Mouse (Mus musculus): ENCODE results near the gene Sprr2j-ps.

Gene Sprr2j-ps

DNA sequence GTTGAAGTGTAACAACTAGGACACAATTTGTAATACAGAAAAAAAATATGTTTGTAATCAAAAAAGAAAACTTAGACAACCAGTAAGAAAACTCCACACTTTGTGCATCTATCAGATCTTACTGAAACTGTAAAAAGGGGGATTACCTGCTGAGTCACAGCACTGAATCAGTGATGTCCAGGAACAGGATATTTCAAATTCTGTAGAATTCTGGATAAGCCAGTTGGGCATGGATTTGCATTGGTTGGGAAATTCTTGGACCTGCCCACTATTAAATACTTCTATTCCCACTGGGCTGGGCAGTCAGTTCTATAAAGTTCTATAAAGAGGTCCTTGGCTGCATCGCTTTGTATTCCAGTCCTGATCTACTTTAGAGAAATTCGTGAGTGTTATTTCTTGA is at the start of gene Sprr2j-ps:
TSS of gene Sprr2j-ps (plus strand) at position 301 of the 400 bp plus-strand sequence.
- DNase-seq = no peak

DNA sequence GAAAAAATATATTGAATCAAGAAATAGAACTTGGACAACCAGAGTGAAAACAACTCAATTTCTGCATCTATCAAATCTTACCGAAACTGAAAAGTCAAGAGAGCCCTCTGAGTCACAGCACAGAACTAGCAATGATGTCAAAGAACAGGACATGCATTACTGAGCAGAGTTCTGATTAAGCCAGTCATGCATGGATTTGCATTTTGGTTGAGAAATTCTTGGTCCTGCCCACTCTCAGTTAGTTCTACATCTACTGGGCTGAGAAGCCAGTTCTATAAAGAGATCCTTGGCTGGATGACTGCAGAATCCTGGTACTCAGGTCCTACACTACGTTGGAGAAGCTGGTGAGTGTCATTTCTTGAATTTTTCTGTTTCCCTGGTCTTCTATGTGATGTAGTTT is 44.3 kb upstream of the Sprr2j-ps start:
- DNase-seq = no peak

DNA sequence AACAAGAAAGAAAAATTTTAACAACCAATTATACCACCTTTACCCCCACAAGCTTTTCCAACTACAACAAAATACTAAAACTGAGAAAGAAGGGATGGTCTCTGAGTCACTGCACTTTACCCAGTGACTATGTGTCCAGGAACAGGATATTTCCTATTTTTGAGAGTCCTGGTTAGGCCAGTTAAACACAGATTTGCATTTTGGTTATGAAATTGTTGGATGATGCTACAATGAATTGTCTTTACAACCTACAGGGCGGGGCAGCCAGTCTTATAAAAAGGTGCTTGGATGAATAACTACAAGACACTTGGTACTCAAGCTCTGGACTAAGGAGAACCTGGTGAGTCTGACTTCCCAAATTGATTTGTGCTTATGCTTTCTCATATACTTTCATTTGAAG is 32.5 kb upstream of the Sprr2j-ps start, which contains the start of gene Sprr2h:
TSS of gene Sprr2h (plus strand) at position 301 of the 400 bp plus-strand sequence.
- no peak for DNase-seq

DNA sequence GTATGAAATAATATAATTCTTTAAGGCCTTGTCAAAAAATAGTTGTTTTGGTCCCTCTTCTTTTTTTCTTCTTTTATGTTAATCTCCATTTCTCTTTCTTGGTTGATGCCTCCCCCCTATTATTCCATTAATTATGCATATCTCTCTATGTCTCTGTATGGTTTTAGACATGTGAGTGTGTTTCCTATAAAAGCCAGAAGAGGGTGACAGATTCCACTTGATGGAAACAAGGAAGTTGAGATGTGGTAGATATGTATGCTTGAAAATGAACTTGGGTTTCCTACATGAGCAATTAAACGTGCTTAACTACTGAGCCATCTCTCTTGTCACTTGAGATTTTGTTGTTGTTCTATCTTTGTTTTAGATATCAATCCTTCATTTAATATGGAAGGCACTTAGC is 23.6 kb upstream of the Sprr2j-ps start:
- no peak for DNase-seq

DNA sequence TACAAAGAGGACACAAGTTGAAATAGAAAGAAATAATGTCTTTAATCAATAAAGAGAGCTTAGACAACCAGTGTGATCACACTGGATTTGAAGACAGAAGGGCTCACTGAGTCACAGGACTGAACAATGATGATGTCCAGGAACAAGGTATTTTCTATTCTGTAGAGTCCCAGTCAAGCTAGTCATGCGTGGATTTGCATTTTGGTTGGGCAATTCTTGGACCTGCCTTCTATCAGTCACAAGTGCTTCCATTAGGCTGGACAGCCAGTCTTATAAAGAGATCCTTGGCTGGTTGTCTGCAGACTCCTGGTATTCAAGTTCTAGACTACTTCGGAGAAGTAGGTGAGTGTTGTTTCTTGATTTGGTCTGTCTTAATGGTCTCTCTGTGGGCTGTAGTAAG is 10.2 kb upstream of the Sprr2j-ps start, which contains the start of gene Sprr2i:
TSS of gene Sprr2i (plus strand) at position 301 of the 400 bp plus-strand sequence.
- DNase-seq = no peak

DNA sequence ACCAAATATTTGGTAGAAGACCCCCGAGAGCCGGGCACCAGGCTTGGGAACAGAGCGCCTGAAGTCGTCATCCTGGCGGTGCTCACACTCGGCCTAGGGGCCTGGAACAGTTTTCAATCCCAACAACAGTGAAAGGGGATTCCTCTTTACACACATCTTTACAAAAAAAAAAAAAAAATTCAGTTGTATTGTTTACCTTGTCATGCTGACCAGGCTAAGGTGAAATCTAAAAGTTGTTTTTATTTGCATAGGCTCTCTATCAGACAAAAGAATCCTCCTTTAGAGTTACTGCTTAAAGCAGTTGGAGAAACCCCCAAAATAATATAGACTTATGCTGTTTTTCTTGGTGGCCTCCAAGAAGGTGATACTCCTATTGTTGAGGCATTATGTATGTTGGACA is 11.4 kb downstream of the Sprr2j-ps start, which contains the start of gene Gm9774:
TSS of gene Gm9774 (minus strand) at position 101 of the 400 bp plus-strand sequence.
- no peak for DNase-seq

DNA sequence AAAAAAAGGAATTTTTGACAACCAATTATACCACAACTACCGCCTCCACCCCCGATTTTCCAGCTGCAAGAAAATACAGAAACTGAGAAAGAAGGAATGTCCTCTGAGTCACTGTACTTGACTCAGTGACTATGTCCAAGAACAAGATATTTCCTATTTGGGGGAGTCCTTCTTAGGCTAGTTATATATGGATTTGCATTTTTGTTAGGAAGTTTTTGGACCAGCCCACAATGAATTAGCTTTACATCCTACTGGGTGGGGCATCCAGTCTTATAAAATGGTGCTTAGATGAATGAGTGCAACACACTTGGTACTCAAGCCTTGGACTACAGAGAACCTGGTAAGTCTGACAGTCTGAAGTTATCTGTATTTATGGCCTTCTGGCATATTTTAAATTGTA is 14.4 kb downstream of the Sprr2j-ps start, which contains the start of gene Sprr2k:
TSS of gene Sprr2k (plus strand) at position 301 of the 400 bp plus-strand sequence.
- DNase-seq = no peak

DNA sequence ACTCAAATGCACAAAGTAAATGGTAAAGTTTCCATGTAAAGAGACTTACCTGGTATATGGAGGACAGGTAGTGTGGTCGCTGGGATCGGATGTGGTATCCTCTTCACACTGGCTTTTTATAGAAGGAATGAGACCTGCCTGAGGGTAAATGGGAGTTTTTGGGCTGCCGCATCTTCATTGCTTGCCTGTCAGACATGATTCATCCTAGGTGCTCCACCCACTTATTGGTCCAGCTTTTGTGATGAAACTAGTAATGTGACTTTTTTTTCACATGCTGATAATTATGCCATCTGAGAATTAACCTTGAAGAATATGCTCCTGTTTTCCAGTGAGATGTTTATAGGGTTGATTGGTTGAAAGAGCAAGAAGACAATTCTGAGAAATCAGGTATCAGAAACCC is 20.8 kb downstream of the Sprr2j-ps start, which contains the start of gene Sprr1b:
TSS of gene Sprr1b (minus strand) at position 101 of the 400 bp plus-strand sequence.
- no peak for DNase-seq

DNA sequence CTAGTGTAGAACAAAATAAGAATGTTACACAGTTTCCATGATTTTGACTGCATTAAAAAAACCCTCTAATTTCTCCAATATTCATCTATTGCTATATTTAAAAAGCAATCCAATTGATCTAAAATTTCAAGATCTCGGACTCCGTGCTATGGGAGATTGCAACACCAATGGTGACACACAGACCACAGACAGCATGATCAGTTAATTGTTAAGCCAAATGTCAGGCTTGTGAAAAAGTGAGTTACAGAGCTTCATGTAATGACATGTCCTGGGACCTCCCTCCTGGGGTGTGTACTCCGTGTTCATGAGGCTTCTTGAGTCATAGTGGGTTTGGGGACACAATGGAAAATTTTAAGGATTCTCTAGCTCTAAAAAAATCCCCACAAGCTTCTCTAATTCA is 22.3 kb downstream of the Sprr2j-ps start:
- DNase-seq = no peak

DNA sequence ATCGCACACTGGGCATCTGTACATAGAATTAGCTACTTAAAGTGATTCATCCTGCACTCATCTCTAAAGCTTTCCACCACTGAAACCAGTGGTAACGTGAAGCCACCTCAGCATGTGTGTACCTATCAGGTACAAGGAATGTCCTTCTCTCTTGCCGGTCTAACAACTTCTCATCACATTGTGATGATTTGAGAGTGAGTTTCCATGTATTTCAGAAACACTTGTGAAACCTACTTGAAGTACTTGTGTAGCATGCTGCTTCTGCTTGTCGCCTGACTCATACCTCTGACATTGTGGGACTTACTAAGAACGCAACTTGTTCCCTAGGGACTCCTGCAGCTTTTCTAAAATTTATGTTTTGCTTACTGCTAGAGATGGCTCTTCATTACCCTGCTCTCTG is 37.3 kb downstream of the Sprr2j-ps start:
- no peak for DNase-seq

DNA sequence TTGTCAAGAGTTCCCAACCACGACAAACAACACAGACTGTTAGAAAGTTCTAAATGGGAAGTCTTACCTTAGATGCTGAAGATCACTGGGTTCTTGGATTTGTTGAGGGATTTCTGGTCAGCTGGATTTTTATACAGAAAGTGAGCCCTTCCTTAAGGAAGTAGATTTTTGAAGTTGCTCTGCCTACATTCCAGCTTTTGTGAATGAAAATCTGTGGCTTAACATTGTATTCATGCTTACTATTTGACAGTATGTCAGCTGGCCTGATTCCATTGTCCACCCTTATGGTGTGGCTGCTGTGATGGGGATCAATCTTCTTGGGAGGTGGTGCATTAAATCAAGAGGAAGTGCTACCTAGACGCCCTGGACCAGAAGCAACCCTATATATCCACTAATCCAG is 40.7 kb downstream of the Sprr2j-ps start, which contains the start of gene Sprr3:
TSS of gene Sprr3 (minus strand) at position 101 of the 400 bp plus-strand sequence.
- DNase-seq = no peak

DNA sequence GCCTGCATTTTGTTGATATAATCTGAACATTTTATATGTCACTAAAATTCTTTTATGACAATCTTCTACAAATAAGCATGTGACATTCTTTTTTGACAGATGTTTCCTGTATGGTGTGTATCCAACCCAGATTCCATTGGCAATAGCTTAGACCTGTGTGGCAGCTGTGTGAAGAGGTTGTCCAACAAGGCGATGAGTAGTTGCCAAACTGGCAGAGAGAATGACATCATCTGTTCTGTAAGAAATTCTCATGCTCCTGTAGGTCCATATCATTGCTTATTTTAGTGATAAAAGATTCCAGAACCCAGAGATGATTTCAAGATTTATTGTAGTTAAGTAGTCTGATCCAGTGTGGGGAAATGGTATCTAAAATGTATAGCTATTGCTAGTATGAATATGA is 48.7 kb downstream of the Sprr2j-ps start:
- no peak for DNase-seq

DNA sequence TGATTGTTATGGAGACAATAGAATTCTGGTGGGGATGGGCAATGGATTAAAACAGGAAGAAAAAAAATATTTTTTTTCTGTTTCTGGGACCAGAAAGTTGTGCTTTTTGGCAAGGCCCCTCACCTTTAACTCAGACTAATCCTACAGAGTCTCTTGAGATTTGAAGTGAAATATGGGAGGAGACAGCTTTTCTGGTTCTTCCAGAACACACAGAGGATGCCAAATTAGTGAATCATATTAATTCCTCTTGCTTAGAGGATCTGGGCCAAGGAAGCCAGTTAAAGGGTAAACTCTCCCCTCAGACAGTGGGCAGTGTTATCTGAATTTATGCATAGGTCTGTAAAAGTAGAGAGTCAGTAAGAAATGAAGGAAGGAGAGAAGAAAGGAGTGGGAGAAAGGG is 49.5 kb downstream of the Sprr2j-ps start:
- no peak for DNase-seq
